Mouse (Mus musculus) ES-E14 (cell line): ENCODE measurements at regions not wholly inside any gene's neighbourhood (a gene's known extent, or its start where the extent isn't known, plus 50 kb on each side); places are given as distances from the start of the nearest gene placed in this dataset.

Experiments
- CHD2 ChIP-seq: IDR thresholded peaks from 2 replicates; pipeline ENCODE4 v1.6.1; 2014; ENCODE audit warnings: mild to moderate bottlenecking, low read depth, low read length, inconsistent platforms
- HCFC1 ChIP-seq: IDR thresholded peaks from 2 replicates; pipeline ENCODE4 v1.6.1; 2012; ENCODE audit warnings: low read length, inconsistent platforms, borderline replicate concordance; ENCODE audit not compliant: insufficient read depth
- MAFK ChIP-seq: IDR thresholded peaks from 2 replicates; pipeline ENCODE4 v1.6.1; 2014; ENCODE audit warnings: mild to moderate bottlenecking, low read depth, low read length, inconsistent platforms; ENCODE audit not compliant: insufficient read depth
- ZC3H11A ChIP-seq: IDR thresholded peaks from 2 replicates; pipeline ENCODE4 v1.6.1; 2012; ENCODE audit warnings: low read depth, mild to moderate bottlenecking, inconsistent platforms, low read length, borderline replicate concordance
- ZNF384 ChIP-seq: IDR thresholded peaks from 2 replicates; pipeline ENCODE4 v1.6.1; 2012; ENCODE audit warnings: low read depth, low read length, inconsistent platforms

GRCm38 (mm10) chr4:131205127-131205526, 260.9 kb downstream of the Matn1 start:
- TF ChIP-seq HCFC1 (no peak), MAFK (no peak), ZC3H11A (no peak), ZNF384 (no peak), CHD2 (no peak)
